ENCODE assay signal across 19 mouse cellular contexts in the genomic region with DNA sequence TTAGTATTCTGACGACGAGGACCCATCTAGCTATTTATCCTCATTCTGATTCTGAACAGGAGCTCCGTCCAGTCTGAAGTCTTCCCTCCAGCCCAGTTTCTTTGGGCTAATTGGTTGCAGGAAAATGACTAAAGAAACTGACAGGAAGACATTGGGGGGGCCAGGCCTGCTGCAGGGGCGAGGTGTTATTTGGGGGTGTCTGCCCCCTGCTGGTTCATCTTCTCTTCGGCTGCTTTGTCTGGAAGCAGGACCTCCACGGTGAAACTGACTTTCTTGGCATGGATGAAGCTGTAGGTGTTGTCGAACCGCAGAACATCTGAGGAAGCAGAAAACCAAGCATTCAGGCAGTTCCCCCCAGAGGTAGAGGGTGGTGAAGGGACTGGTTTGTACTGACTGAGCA. TPM values are rescaled to one million over a fixed set of nuclear protein-coding genes. Genes with fewer than 3 reads are reported as not detected.
DNase-seq lines count a peak whose midpoint lies in the region; ATAC-seq and TF ChIP-seq lines count a peak whose summit lies in the region.
"Had no signal": no experiment of that assay in that cellular context is flagged by ENCODE, and none has a peak within 500 bp of the region (broad histone marks: within the 10 kb centered on the region; RNA-seq: fewer than 3 reads in every experiment).

No protein-coding gene starts in this region.

- H3K9ac ChIP-seq in heart, adult 2 months (ENCODE audit: low read depth, low read length), result no peak overlapping the region
- H3K9ac ChIP-seq in liver, embryonic 15.5 days, result no peak overlapping the region
- no peak overlapping the region for H3K9ac ChIP-seq in liver, embryonic 12.5 days
- H3K9ac ChIP-seq in MEL (ENCODE audit: control insufficient read depth, low read depth, low read length, poor library complexity, severe bottlenecking), result no peak overlapping the region

- no peak for TF ChIP-seq POLR2A in heart, adult 2 months (IDR thresholded peaks at IDR 0.05; ENCODE audit: insufficient read depth, low read depth, low read length)
- TF ChIP-seq POLR2A in MEL (IDR thresholded peaks at IDR 0.05; ENCODE audit: control insufficient read depth in 1 of 2, insufficient read depth in 1 of 2, low read depth in 1 of 2, low read length in 2 of 2, poor library complexity in 1 of 2), result no peak

- H3K79me2 ChIP-seq in heart, adult 2 months (replicated peaks; ENCODE audit: control insufficient read depth, insufficient read depth, low read length), result no peaks in the 10 kb centered on the region
- H3K79me2 ChIP-seq in MEL (ENCODE audit: control insufficient read depth, insufficient read depth, low read length, poor library complexity), result peaks cover 8% of the 10 kb centered on the region

- no peak for DNase-seq in heart, adult 2 months
- no peak for DNase-seq in heart, adult 8-10 months (ENCODE audit: low spot score)
- peak; percentile 63 for DNase-seq in MEL (ENCODE audit: low read depth, low spot score)
- peak; percentile 63 for DNase-seq in thymus, postnatal 14 days
- DNase-seq in left cerebral cortex, adult 8-10 months (ENCODE audit: low spot score in 2 of 2), result no peak
- DNase-seq: adrenal gland, postnatal 36 days; cerebellum, adult 2 months; gastrocnemius, adult 2 months; kidney, postnatal 14 days had no signal

- H3K36me3 ChIP-seq in heart, adult 2 months (ENCODE audit: control insufficient read depth, insufficient read depth, low read length), result no peaks in the 10 kb centered on the region
- H3K36me3 ChIP-seq in liver, embryonic 15.5 days (replicated peaks), result peaks cover 20% of the 10 kb centered on the region
- H3K36me3 ChIP-seq in liver, embryonic 12.5 days, result peaks cover 10% of the 10 kb centered on the region
- peaks cover 0 to 6% of the 10 kb centered on the region in 2 experiments; a peak in 1 of 4 replicates for H3K36me3 ChIP-seq in MEL (ENCODE audit: control insufficient read depth in 1 of 2, insufficient read depth in 2 of 2, low read length in 2 of 2)
- H3K36me3 ChIP-seq: embryonic facial prominence, embryonic 12.5 days; forebrain, embryonic 12.5 days; limb, embryonic 12.5 days; midbrain, embryonic 12.5 days had no signal

- H3K27me3 ChIP-seq in heart, adult 2 months (ENCODE audit: control insufficient read depth, insufficient read depth, low read length), result no peaks in the 10 kb centered on the region
- no peaks in the 10 kb centered on the region for H3K27me3 ChIP-seq in liver, embryonic 15.5 days
- peaks cover 14% of the 10 kb centered on the region; the same call in 1 of the 2 replicates for H3K27me3 ChIP-seq in liver, embryonic 12.5 days (replicated peaks)
- H3K27me3 ChIP-seq in MEL (ENCODE audit: control insufficient read depth in 1 of 2, insufficient read depth in 2 of 2, low read length in 2 of 2), result no peaks in the 10 kb centered on the region
- H3K27me3 ChIP-seq: embryonic facial prominence, embryonic 12.5 days; forebrain, embryonic 12.5 days; limb, embryonic 12.5 days; midbrain, embryonic 12.5 days had no signal

- 62% methylated on average over 8 of the region's 8 CpGs for WGBS in heart, adult 2 months
- 51% methylated on average over 8 of the region's 8 CpGs for WGBS in liver, embryonic 15.5 days (ENCODE audit: insufficient replicate concordance)
- WGBS in liver, embryonic 12.5 days (ENCODE audit: insufficient replicate concordance), result 65% methylated on average over 8 of the region's 8 CpGs

- H3K4me2 ChIP-seq in liver, embryonic 15.5 days, result no peak overlapping the region
- no peak overlapping the region for H3K4me2 ChIP-seq in liver, embryonic 12.5 days

- no peak overlapping the region for H3K4me3 ChIP-seq in heart, adult 2 months
- no peak overlapping the region for H3K4me3 ChIP-seq in liver, embryonic 15.5 days (replicated peaks)
- H3K4me3 ChIP-seq in liver, embryonic 12.5 days, result no peak overlapping the region
- H3K4me3 ChIP-seq in MEL (ENCODE audit: control insufficient read depth in 1 of 2, insufficient read depth in 1 of 2, low read depth in 2 of 2, low read length in 2 of 2), result no peak overlapping the region
- H3K4me3 ChIP-seq: embryonic facial prominence, embryonic 12.5 days; midbrain, embryonic 12.5 days had no signal

- TF ChIP-seq CTCF in heart, adult 2 months (IDR thresholded peaks at IDR 0.05), result peak; percentile 20; the same call in 1 of the 2 replicates
- TF ChIP-seq CTCF in MEL (IDR thresholded peaks at IDR 0.05 in 2 of 3, conservative IDR thresholded peaks at IDR 0.05 in 1 of 3; ENCODE audit: control insufficient read depth in 1 of 3, insufficient read depth in 1 of 3, low read depth in 2 of 3, low read length in 3 of 3, poor library complexity in 1 of 3, severe bottlenecking in 1 of 3), result peak; percentile 28 to 61 (median 54); a peak in 5 of 6 replicates

- peaks cover 4% of the 10 kb centered on the region for H3K4me1 ChIP-seq in heart, adult 2 months (ENCODE audit: control insufficient read depth, insufficient read depth, low read length)
- H3K4me1 ChIP-seq in liver, embryonic 15.5 days (replicated peaks), result peaks cover 43% of the 10 kb centered on the region
- H3K4me1 ChIP-seq in liver, embryonic 12.5 days, result peaks cover 44% of the 10 kb centered on the region
- peaks cover 0 to 7% of the 10 kb centered on the region in 2 experiments; a peak in 2 of 4 replicates for H3K4me1 ChIP-seq in MEL (ENCODE audit: control insufficient read depth in 1 of 2, insufficient read depth in 2 of 2, low read length in 2 of 2)

- H3K9me3 ChIP-seq in liver, embryonic 15.5 days (replicated peaks), result no peaks in the 10 kb centered on the region
- H3K9me3 ChIP-seq in liver, embryonic 12.5 days (replicated peaks), result no peaks in the 10 kb centered on the region
- H3K9me3 ChIP-seq in MEL (replicated peaks; ENCODE audit: insufficient read depth, low read length), result no peaks in the 10 kb centered on the region
- H3K9me3 ChIP-seq: embryonic facial prominence, embryonic 12.5 days; forebrain, embryonic 12.5 days; heart, embryonic 10.5 days; hindbrain, embryonic 10.5 days; limb, embryonic 12.5 days; midbrain, embryonic 12.5 days had no signal

- no peak for ATAC-seq in liver, embryonic 15.5 days (ENCODE audit: insufficient read depth)
- ATAC-seq in liver, embryonic 12.5 days, result no peak
- ATAC-seq in inflammation-experienced regulatory T-cells, adult 6 months, result no peak

- no peak; the same call in 1 of the 2 replicates for TF ChIP-seq RAD21 in MEL (IDR thresholded peaks at IDR 0.05; ENCODE audit: low read depth, low read length)

- intact Hi-C loops in heart, adult 2 months (cut with DNase I), result loop anchor here (5.0 kb wide), 1 partner anchor 999 kb away; the partner anchor contains the start of genes Ewsr1 and Rhbdd3

- no peak for TF ChIP-seq EP300 in heart, adult 2 months (IDR thresholded peaks at IDR 0.05; ENCODE audit: insufficient read depth, low read depth, low read length)
- TF ChIP-seq EP300 in MEL (IDR thresholded peaks at IDR 0.05; ENCODE audit: low read depth in 1 of 2, low read length in 2 of 2), result no peak

- no peak overlapping the region for H3K27ac ChIP-seq in heart, adult 2 months
- 0 out of 2 replicates have a peak overlapping the region, but pooled peaks have one; percentile 16 for H3K27ac ChIP-seq in liver, embryonic 15.5 days (replicated peaks)
- no peak overlapping the region for H3K27ac ChIP-seq in liver, embryonic 12.5 days
- no peak overlapping the region for H3K27ac ChIP-seq in MEL (ENCODE audit: control insufficient read depth, low read depth, low read length)
- H3K27ac ChIP-seq: limb, embryonic 12.5 days; midbrain, embryonic 12.5 days had no signal

RNA-seq across cellular contexts. Expression of gene Mtfp1, which starts 2.9 kb away (rescaled TPM):
- 100 to 1,000 TPM; 129 to 141 TPM for total RNA-seq in heart, adult 2 months (2021)
- polyA plus RNA-seq in heart, adult 2 months (2012; rRNA removed), result 158 and 167 TPM in 2 replicates
- total RNA-seq in heart, adult 8-10 months (2022), result 100 to 1,000 TPM; 128 to 167 (median 148) TPM
- 20.4 and 23.2 TPM in 2 replicates for polyA plus RNA-seq in liver, embryonic 15.5 days (2015; fragmentation: Nextera tagmentation; extraction: Ambion mirVana)
- 32.2 and 35.9 TPM in 2 replicates for polyA plus RNA-seq in liver, embryonic 12.5 days (2016; fragmentation: Nextera tagmentation; extraction: Ambion mirVana)
- 71.4 and 84.8 TPM in 2 replicates for total RNA-seq in MEL (2012; rRNA removed)
- 10 to 100 TPM in 1 of 2 experiments, not detected in 1; 70.5 TPM for polyA plus RNA-seq in MEL (2012; ENCODE audit: insufficient read depth in 1 of 2, insufficient read length in 2 of 2, low read depth in 1 of 2, low replicate concordance in 2 of 2, missing spikeins in 1 of 2)
- 10 to 100 TPM; 67.7 to 84.0 (median 72.4) TPM for total RNA-seq in left cerebral cortex, adult 8-10 months (2022)
- polyA plus RNA-seq in inflammation-experienced regulatory T-cells, adult 6 months (2017; shearing (Covaris generic)), result 1 to 10 TPM; 1.1 to 3.8 (median 3.2) TPM

RNA-seq across cellular contexts. Expression of gene Sec14l2, which starts 25.1 kb away (rescaled TPM):
- total RNA-seq in heart, adult 2 months (2021), result under 1 TPM; 0.52 to 0.89 TPM
- 0.35 and 0.53 TPM in 2 replicates for polyA plus RNA-seq in heart, adult 2 months (2012; rRNA removed)
- total RNA-seq in heart, adult 8-10 months (2022), result under 1 TPM; 0.41 to 0.82 (median 0.60) TPM
- polyA plus RNA-seq in liver, embryonic 15.5 days (2015; fragmentation: Nextera tagmentation; extraction: Ambion mirVana), result 9.1 and 11.0 TPM in 2 replicates
- polyA plus RNA-seq in liver, embryonic 12.5 days (2016; fragmentation: Nextera tagmentation; extraction: Ambion mirVana), result 5.4 and 5.9 TPM in 2 replicates
- 22.6 and 40.1 TPM in 2 replicates for total RNA-seq in MEL (2012; rRNA removed)
- 10 to 100 TPM in 1 of 2 experiments, not detected in 1; 15.5 TPM for polyA plus RNA-seq in MEL (2012; ENCODE audit: insufficient read depth in 1 of 2, insufficient read length in 2 of 2, low read depth in 1 of 2, low replicate concordance in 2 of 2, missing spikeins in 1 of 2)
- 10 to 100 TPM; 35.3 to 36.8 (median 36.4) TPM for total RNA-seq in left cerebral cortex, adult 8-10 months (2022)
- 1 to 10 TPM in 2 of 3 experiments, under 1 TPM in 1; 0.79 to 2.7 (median 1.3) TPM for polyA plus RNA-seq in inflammation-experienced regulatory T-cells, adult 6 months (2017; shearing (Covaris generic))

RNA-seq across cellular contexts. Expression of gene Sec14l3, which starts 33.5 kb away (rescaled TPM):
- total RNA-seq in heart, adult 2 months (2021), result not detected
- polyA plus RNA-seq in heart, adult 2 months (2012; rRNA removed), result 15.0 TPM in 1 of 2 replicates, not detected in the other
- total RNA-seq in heart, adult 8-10 months (2022), result 1 to 10 TPM in 1 of 4 experiments, not detected in 3; 1.6 TPM
- not detected in 2 replicates for polyA plus RNA-seq in liver, embryonic 15.5 days (2015; fragmentation: Nextera tagmentation; extraction: Ambion mirVana)
- not detected in 2 replicates for polyA plus RNA-seq in liver, embryonic 12.5 days (2016; fragmentation: Nextera tagmentation; extraction: Ambion mirVana)
- total RNA-seq in MEL (2012; rRNA removed), result not detected in 2 replicates
- polyA plus RNA-seq in MEL (2012; ENCODE audit: insufficient read depth in 1 of 2, insufficient read length in 2 of 2, low read depth in 1 of 2, low replicate concordance in 2 of 2, missing spikeins in 1 of 2), result not detected
- 1 to 10 TPM; 1.0 to 1.7 (median 1.4) TPM for total RNA-seq in left cerebral cortex, adult 8-10 months (2022)
- not detected for polyA plus RNA-seq in inflammation-experienced regulatory T-cells, adult 6 months (2017; shearing (Covaris generic))
- total RNA-seq: adrenal gland, postnatal 36 days; gastrocnemius, adult 2 months had no signal
- polyA plus RNA-seq: cerebellum, adult 2 months; embryonic facial prominence, embryonic 12.5 days; heart, embryonic 10.5 days; hindbrain, embryonic 10.5 days; limb, embryonic 12.5 days; midbrain, embryonic 12.5 days; small intestine, adult 2 months had no signal

RNA-seq across cellular contexts. Expression of gene Rnf215, which starts 36.9 kb away (rescaled TPM):
- 10 to 100 TPM; 12.9 to 13.4 TPM for total RNA-seq in heart, adult 2 months (2021)
- polyA plus RNA-seq in heart, adult 2 months (2012; rRNA removed), result 16.1 and 17.7 TPM in 2 replicates
- total RNA-seq in heart, adult 8-10 months (2022), result 10 to 100 TPM in 3 of 4 experiments, 1 to 10 TPM in 1; 10.0 to 14.2 (median 11.2) TPM
- polyA plus RNA-seq in liver, embryonic 15.5 days (2015; fragmentation: Nextera tagmentation; extraction: Ambion mirVana), result 5.0 and 5.9 TPM in 2 replicates
- polyA plus RNA-seq in liver, embryonic 12.5 days (2016; fragmentation: Nextera tagmentation; extraction: Ambion mirVana), result 9.7 and 10.6 TPM in 2 replicates
- total RNA-seq in MEL (2012; rRNA removed), result 10.1 and 11.3 TPM in 2 replicates
- 10 to 100 TPM in 1 of 2 experiments, not detected in 1; 13.2 TPM for polyA plus RNA-seq in MEL (2012; ENCODE audit: insufficient read depth in 1 of 2, insufficient read length in 2 of 2, low read depth in 1 of 2, low replicate concordance in 2 of 2, missing spikeins in 1 of 2)
- total RNA-seq in left cerebral cortex, adult 8-10 months (2022), result 10 to 100 TPM; 24.8 to 35.0 (median 31.1) TPM
- 10 to 100 TPM in 1 of 3 experiments, 1 to 10 TPM in 2; 7.5 to 10.4 (median 8.4) TPM for polyA plus RNA-seq in inflammation-experienced regulatory T-cells, adult 6 months (2017; shearing (Covaris generic))

Comparison
In these comparisons a context has a peak if more than half of its experiments do, and no peak if none do; other contexts are left out.
1. DNase-seq: peak in MEL (single experiment) and thymus, postnatal 14 days (single experiment); none in heart, adult 2 months (0 of 2), heart, adult 8-10 months (single experiment) and left cerebral cortex, adult 8-10 months (0 of 2).